Mouse (Mus musculus): ENCODE measurements at regions not wholly inside any gene's neighbourhood (a gene's known extent, or its start where the extent isn't known, plus 50 kb on each side); places are given as distances from the start of the nearest gene placed in this dataset.

DNA sequence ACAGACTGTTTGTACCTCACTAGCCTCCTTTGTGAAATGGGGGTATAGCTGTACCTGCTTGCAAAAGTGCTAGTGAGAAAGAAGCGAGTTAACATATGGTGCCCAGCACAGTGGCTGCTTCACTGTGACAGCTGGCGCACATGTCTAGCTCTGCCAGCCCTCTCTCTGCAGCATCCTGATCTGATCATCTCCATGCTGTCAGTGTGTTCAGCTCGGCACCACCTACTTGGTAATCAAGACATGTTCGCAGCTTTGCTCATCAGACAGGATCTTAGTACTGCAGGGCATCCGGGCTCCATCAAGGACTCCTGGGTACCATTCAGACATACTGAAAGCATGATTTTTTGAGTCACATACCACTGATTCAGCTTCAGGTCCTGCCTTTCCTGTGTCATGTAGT lies 100.9 kb upstream of the Gpr139 start:
- no peak overlapping the region for H3K4me3 ChIP-seq
- no peaks in the 10 kb centered on the region for H3K36me3 ChIP-seq
- H3K27ac ChIP-seq: no peak overlapping the region
- no peaks in the 10 kb centered on the region for H3K9me3 ChIP-seq (replicated peaks)
- H3K27me3 ChIP-seq (replicated peaks): no peaks in the 10 kb centered on the region
- WGBS (ENCODE audit: insufficient replicate concordance): 71% methylated on average over 5 of the region's 5 CpGs
- H3K9ac ChIP-seq: no peak overlapping the region
- no peak for ATAC-seq
- peaks cover 22% of the 10 kb centered on the region for H3K4me1 ChIP-seq
- no peak overlapping the region for H3K4me2 ChIP-seq

DNA sequence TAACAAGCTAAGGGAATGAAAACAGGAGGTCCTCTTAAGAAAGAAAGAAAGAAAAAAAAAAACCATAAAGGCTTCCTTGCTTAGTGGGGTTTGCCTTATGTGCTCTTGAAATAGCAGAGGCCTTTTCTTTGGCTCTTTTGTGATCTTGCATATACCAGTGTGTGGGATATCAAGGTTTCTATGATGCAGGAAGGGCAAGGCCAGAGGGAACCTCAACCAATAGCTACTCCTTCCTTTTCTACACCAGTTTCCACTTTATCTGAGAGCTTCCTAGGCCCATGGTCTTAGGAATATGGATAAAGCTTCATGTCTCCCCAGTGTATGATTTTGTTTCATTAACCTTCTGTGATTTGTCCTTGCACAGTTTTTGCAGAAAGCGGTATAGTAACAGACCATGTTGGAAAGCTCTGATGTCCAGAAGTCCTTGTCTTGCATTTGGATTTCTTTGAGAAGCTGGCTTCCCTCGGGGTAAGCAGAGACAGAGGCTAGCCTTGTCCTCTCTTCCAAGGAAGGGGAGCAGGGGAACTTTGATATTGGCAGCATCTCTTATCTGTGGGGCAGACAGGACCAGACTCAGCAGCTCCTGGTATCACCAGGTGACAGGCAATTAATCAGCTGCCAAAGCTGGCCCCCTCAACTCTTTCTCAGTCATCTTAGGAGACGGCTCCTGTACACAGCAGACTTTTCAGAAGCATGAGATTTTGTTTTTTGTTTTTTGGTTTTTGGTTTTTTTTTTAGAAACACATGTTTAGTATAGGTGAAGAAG lies 95.7 kb upstream of the Gpr139 start:
- H3K36me3 ChIP-seq: no peaks in the 10 kb centered on the region
- H3K4me2 ChIP-seq: peak overlapping the region; percentile 56
- 31% methylated on average over 3 of the region's 3 CpGs for WGBS (ENCODE audit: insufficient replicate concordance)
- ATAC-seq: peak; percentile 98
- H3K4me3 ChIP-seq: peak overlapping the region; percentile 15; the same call in 1 of the 2 replicates
- H3K9ac ChIP-seq: peak overlapping the region; percentile 32
- H3K27ac ChIP-seq: peak overlapping the region; percentile 85
- H3K27me3 ChIP-seq (replicated peaks): no peaks in the 10 kb centered on the region
- peaks cover 35% of the 10 kb centered on the region for H3K4me1 ChIP-seq
- H3K9me3 ChIP-seq (replicated peaks): no peaks in the 10 kb centered on the region

DNA sequence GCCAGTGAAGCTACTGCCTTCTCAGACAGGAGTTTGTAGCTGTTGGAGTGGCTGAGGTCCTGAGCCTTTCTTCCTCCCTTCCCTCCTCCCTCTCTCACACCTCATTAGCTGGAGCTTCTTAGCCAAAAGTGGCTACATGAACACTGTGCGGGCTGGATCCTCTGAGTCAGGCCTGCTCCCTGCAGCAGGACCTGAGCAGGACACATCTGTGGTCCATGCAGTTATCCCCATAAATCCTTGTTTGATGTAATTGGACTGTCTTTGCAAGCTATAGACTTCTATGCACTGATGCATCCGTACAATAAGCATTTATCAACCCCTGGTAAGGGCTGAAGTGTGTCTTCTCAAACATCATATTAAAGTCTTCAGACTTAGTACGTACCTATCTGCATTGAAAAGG lies 88.2 kb upstream of the Gpr139 start:
- 73% methylated on average over 3 of the region's 3 CpGs for WGBS (ENCODE audit: insufficient replicate concordance)
- Histone ChIP-seq H3K4me1 (peaks cover 39% of the 10 kb centered on the region), H3K9ac (no peak overlapping the region), H3K4me2 (no peak overlapping the region), H3K9me3 (replicated peaks) (no peaks in the 10 kb centered on the region), H3K4me3 (no peak overlapping the region), H3K27ac (0 out of 2 replicates have a peak overlapping the region, but pooled peaks have one; percentile 10), H3K27me3 (replicated peaks) (no peaks in the 10 kb centered on the region), H3K36me3 (no peaks in the 10 kb centered on the region)
- no peak for ATAC-seq

DNA sequence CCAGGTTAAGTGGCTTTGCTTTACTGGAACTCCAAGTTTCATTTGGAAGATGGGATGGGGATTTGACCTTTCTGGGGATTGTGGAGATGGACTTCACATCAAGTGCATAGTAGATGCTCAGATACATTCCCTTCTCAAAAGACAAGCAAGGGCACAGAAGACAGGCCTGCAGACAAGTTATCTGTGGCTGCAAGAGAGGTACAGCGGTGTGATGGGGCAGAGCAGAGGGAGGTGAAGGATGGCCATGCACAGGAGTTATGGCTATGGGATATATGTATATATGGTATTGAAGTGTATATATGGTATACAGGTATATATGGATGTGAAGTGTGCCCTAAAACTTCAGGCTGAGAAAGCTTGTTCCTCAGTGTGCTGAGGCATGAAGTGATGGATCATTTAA lies 87.0 kb upstream of the Gpr139 start:
- H3K4me1 ChIP-seq: peaks cover 39% of the 10 kb centered on the region
- H3K9me3 ChIP-seq (replicated peaks): no peaks in the 10 kb centered on the region
- H3K9ac ChIP-seq: no peak overlapping the region
- no peak overlapping the region for H3K4me3 ChIP-seq
- no peaks in the 10 kb centered on the region for H3K27me3 ChIP-seq (replicated peaks)
- WGBS (ENCODE audit: insufficient replicate concordance): 20% methylated on average over 1 of the region's 1 CpGs
- no peaks in the 10 kb centered on the region for H3K36me3 ChIP-seq
- H3K4me2 ChIP-seq: peak overlapping the region; percentile 60
- peak overlapping the region; percentile 83 for H3K27ac ChIP-seq
- ATAC-seq: peak; percentile 78

DNA sequence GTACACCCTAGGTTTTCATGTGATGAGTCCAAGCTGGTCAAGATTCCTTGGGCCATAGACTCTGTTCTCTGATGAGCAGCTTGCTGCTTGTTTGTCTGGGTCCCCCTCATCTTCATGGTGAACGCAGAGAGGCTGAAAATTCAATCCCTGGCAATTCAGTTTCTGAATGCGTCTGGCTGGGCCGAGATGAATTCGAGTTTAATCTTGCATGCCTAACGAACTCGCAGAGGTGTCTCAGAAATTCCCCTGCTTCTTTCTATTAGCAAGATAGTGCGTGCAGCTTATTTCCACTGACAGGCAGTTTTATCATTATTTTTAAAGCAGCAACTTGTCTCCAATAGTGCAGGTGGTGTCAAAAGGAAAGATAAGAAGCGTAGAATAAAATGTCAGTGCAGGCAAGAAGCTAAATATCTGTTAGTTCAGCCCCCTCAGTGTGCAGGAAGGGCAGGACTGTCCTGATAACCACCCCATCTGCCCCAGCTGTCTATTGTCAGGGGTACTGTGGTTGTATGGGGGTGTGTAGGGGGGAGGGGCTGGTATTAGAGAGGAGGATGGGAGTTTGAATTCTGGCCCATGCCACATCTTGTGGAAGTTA lies 86.5 kb upstream of the Gpr139 start:
- peak; percentile 99 for ATAC-seq
- Histone ChIP-seq H3K4me2 (peak overlapping the region; percentile 60), H3K4me1 (peaks cover 39% of the 10 kb centered on the region), H3K4me3 (peak overlapping the region; percentile 29), H3K27ac (peak overlapping the region; percentile 83), H3K27me3 (replicated peaks) (no peaks in the 10 kb centered on the region), H3K36me3 (no peaks in the 10 kb centered on the region), H3K9me3 (replicated peaks) (no peaks in the 10 kb centered on the region), H3K9ac (peak overlapping the region; percentile 40; the same call in 1 of the 2 replicates)
- WGBS (ENCODE audit: insufficient replicate concordance): 23% methylated on average over 8 of the region's 8 CpGs

DNA sequence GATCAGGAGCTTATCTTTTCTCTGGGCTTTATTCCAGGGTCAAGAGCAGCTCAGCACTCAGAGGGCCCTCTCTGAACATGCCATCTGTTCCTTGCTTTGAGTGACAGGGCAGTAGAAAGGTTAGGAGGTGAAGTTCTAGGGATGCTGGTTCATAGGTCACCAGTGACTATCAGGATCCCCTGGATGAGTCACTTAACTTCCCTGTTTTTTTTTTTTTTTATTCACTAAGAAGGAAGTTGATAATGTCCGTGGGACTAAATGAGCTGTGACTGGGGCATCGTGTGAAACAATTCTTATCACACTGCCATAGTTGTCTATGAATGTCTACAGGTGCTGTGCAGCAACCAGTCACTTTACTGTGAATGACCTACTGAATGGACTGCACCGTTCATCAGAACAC lies 73.8 kb upstream of the Gpr139 start:
- H3K4me3 ChIP-seq: no peak overlapping the region
- WGBS (ENCODE audit: insufficient replicate concordance): 43% methylated on average over 3 of the region's 3 CpGs
- H3K4me2 ChIP-seq: no peak overlapping the region
- H3K27me3 ChIP-seq (replicated peaks): no peaks in the 10 kb centered on the region
- H3K9me3 ChIP-seq (replicated peaks): no peaks in the 10 kb centered on the region
- ATAC-seq: no peak
- H3K27ac ChIP-seq: no peak overlapping the region
- no peak overlapping the region for H3K9ac ChIP-seq
- no peaks in the 10 kb centered on the region for H3K36me3 ChIP-seq
- H3K4me1 ChIP-seq: peaks cover 10% of the 10 kb centered on the region

DNA sequence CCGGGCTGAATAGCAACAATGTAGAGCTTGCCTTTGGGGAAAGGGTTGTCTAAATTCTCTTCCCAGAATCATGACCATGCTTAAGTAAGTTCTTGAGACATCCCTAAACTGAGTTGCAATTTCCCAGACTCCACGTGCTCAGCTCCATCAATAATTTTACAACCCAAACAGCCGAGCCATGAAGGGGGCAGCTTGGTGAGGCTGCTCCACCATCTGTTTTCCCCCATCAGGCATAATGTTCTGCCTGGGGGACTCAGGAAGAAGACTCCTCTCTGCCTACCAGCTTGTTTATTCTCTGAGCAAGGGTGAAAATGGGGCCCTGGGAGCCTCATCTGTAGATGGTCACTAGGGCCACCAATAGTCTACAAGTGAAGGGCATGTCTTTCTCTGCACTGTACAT lies 72.5 kb upstream of the Gpr139 start:
- H3K4me1 ChIP-seq: peaks cover 23% of the 10 kb centered on the region
- H3K36me3 ChIP-seq: no peaks in the 10 kb centered on the region
- H3K9ac ChIP-seq: no peak overlapping the region
- no peak overlapping the region for H3K27ac ChIP-seq
- H3K9me3 ChIP-seq (replicated peaks): no peaks in the 10 kb centered on the region
- WGBS (ENCODE audit: insufficient replicate concordance): 75% methylated on average over 3 of the region's 3 CpGs
- no peak overlapping the region for H3K4me2 ChIP-seq
- no peak overlapping the region for H3K4me3 ChIP-seq
- no peak for ATAC-seq
- no peaks in the 10 kb centered on the region for H3K27me3 ChIP-seq (replicated peaks)

DNA sequence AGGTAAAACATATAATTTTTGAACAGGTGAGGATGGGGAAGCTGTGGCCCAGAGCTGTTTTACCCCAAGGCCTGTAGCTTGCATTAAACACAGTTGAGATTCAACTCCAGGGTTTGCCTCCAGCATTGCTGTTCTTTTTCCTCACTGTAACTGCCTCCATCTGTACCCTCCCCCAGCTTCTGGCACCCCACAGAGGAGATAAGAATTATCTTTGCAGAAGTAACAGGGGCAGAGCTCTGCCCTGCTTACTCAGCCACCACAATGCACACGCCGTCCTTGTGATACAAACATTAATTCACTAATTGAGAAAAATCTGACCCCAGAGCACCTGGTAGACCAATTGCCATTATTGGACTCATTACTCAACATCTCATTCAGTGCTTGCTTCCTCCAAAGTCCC lies 68.3 kb upstream of the Gpr139 start:
- no peak overlapping the region for H3K4me3 ChIP-seq
- peak; percentile 84 for ATAC-seq
- WGBS (ENCODE audit: insufficient replicate concordance): 16% methylated on average over 2 of the region's 2 CpGs

DNA sequence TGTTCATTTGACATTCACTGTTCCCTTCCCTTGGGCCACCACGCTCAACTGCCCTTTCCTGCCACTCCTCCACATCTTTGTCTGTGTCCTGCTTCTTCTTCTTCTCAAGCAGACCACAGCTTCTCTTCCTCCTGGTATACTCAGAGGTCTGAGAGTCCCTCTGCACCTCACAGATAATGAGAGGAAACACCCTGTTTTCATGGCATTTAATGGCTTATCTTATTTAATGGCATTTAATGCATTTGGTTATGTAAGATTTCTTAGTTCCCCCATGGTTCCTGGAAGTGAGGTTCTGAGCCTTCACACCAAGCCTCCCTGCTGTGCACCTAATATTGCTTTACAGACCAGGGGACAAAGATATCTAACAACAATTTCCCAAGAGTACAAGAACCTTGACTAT lies 67.3 kb upstream of the Gpr139 start:
- ATAC-seq: peak; percentile 87
- H3K9ac ChIP-seq: no peak overlapping the region
- no peak overlapping the region for H3K4me3 ChIP-seq
- H3K27ac ChIP-seq: peak overlapping the region; percentile 74
- H3K9me3 ChIP-seq (replicated peaks): no peaks in the 10 kb centered on the region
- no peaks in the 10 kb centered on the region for H3K27me3 ChIP-seq (replicated peaks)
- H3K36me3 ChIP-seq: no peaks in the 10 kb centered on the region
- 42% methylated on average over 1 of the region's 1 CpGs for WGBS (ENCODE audit: insufficient replicate concordance)
- H3K4me1 ChIP-seq: peaks cover 38% of the 10 kb centered on the region
- peak overlapping the region; percentile 54 for H3K4me2 ChIP-seq

More for the DNA sequence above, 68.3 kb upstream of the Gpr139 start:
- no peak overlapping the region for H3K9ac ChIP-seq
- H3K36me3 ChIP-seq: no peaks in the 10 kb centered on the region
- peak overlapping the region; percentile 51; the same call in 1 of the 2 replicates for H3K27ac ChIP-seq
- peaks cover 38% of the 10 kb centered on the region for H3K4me1 ChIP-seq
- H3K9me3 ChIP-seq (replicated peaks): no peaks in the 10 kb centered on the region
- no peaks in the 10 kb centered on the region for H3K27me3 ChIP-seq (replicated peaks)
- peak overlapping the region; percentile 54 for H3K4me2 ChIP-seq

DNA sequence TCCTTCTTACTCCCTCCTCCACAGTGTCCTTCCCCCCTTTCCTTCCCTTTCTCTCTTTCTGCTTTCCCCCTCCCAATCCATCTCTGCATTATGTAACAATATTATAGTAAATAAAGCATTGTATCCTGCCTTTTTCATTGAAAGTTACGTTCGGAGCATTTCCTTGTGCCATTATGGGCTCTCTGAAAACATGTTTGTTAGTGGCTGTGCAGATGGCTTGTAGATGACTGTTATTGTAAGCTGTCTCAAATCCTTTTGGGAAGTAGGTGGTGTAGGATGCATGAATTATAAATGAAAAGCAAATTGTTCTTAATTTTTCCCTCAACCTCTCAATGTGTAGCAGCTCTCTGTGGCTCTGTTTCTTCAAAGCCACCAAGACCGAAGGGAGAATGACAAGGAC lies 66.0 kb upstream of the Gpr139 start:
- Histone ChIP-seq H3K9ac (no peak overlapping the region), H3K4me1 (peaks cover 38% of the 10 kb centered on the region), H3K9me3 (replicated peaks) (no peaks in the 10 kb centered on the region), H3K36me3 (no peaks in the 10 kb centered on the region), H3K4me3 (no peak overlapping the region), H3K4me2 (no peak overlapping the region), H3K27me3 (replicated peaks) (no peaks in the 10 kb centered on the region), H3K27ac (no peak overlapping the region)
- WGBS (ENCODE audit: insufficient replicate concordance): 87% methylated on average over 3 of the region's 3 CpGs
- no peak for ATAC-seq

DNA sequence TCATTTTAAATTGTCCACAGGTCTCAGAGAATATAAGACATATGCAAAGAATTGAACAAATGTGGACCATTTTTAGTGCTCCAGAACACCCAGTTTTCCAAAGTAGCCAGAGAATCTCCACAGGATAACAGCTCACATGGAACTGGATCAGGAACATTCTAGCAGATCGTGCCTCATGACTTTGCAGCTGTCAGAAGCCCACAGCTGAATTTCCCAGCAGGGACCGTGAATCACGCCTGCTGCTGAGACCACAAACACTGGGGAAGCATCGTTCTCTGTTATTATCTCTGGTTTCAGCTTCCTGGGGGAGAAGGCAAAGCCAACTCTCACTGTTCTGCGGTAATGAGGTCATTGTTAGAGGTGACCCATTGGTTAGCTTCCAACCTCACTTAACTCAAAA lies 60.4 kb upstream of the Gpr139 start:
- Histone ChIP-seq H3K9me3 (replicated peaks) (no peaks in the 10 kb centered on the region), H3K9ac (no peak overlapping the region), H3K36me3 (no peaks in the 10 kb centered on the region), H3K27me3 (replicated peaks) (no peaks in the 10 kb centered on the region), H3K4me3 (no peak overlapping the region), H3K4me1 (peaks cover 3% of the 10 kb centered on the region; the same call in 1 of the 2 replicates), H3K4me2 (no peak overlapping the region), H3K27ac (no peak overlapping the region)
- ATAC-seq: no peak
- WGBS (ENCODE audit: insufficient replicate concordance): 33% methylated on average over 5 of the region's 5 CpGs

DNA sequence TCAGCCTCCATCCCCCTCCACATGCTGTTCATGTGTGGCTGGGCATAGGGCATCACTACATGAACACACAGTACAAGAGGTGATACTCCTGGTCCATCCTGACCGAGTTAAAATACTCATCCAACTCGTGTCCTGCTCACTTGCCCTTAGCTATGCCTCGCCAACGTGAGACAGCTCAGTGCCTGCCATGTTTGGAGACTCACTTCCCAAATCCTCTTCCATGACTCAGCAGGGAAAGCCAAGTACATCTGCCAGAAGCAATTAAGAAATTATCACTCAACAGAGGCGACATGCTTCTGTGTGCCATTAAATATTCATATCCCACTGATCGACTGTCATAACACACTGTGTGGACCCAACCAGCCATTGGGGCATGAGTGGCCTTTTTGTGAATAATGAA lies 51.9 kb upstream of the Gpr139 start:
- Histone ChIP-seq H3K36me3 (no peaks in the 10 kb centered on the region), H3K9me3 (replicated peaks) (no peaks in the 10 kb centered on the region), H3K27me3 (replicated peaks) (no peaks in the 10 kb centered on the region), H3K27ac (no peak overlapping the region), H3K9ac (no peak overlapping the region), H3K4me1 (no peaks in the 10 kb centered on the region), H3K4me2 (no peak overlapping the region), H3K4me3 (no peak overlapping the region)
- no peak for ATAC-seq
- WGBS (ENCODE audit: insufficient replicate concordance): 67% methylated on average over 6 of the region's 6 CpGs
